Mouse (Mus musculus) urinary bladder, postnatal 25 days (tissue): ENCODE measurements around the gene Pid1.
"Not testable (repeated sequence)": the region's sequence is repeated elsewhere in the genome, so short reads cannot be mapped to it uniquely, and the experiment has no call there.

Experiments
- DNase-seq: peaks from one replicate; pipeline ENCODE4 v3.0.0; 2022; ENCODE audit warnings: low spot score

Gene Pid1

DNA sequence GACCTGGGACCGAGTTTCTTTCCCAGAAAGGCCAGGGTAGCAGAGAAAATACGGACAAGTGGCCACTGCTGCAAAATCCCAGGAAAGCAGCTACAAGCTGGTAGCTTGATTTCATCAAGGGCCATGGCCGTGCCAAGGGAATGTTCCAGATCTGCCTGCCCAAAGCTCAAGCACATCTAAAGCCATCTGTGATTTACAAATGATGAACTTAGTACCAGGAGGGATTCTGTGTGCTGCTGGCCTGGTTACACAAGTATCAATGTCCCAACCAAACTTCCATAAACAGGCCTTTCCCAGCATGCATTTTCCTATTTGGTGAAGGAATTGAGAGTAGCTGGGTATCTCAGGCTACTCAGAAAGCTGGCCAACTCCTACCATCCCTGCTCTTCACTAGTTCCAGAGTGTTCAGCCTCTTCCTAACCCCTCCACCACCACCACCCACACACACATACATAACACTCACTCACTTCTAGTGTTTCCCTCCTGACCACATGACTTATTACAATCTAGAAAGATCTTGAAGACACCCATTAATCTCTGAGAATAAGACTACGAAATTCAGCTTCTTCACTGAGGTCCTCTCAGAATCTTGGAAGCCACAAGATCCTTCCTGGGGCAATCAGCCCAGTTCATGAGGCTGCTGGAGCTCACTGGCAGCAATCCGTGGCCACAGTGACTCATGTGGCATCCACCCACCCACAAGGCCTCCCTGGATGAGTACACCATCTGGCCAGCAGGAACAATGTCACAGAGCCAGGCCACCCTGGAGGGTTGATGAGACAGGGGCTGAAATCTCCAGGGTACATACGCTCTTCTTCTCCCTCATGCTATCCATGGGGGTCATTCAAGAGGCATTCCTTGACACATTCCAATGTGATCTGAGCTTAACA is 4.1 kb downstream of the Pid1 start:
- peak; percentile 36 for DNase-seq

DNA sequence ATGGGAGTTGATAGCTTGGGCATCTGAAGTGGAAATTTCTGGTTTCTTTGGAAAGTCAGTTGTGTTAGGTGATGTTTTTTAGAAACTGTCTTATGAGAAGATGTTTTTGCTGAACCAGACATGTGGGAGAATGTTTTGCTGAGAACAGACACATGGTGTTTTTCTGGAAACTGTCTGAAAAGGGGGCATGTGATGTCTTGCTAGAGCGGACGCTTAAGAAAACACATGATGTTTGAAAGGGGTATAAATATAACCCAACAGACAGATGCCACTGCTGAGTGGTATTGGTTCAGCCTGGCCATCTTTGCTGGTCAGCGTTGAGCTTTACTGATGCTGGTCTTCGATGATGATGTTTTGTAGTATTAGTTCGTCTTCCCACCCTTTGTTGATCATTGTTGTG is 6.8 kb downstream of the Pid1 start:
- DNase-seq: no peak

DNA sequence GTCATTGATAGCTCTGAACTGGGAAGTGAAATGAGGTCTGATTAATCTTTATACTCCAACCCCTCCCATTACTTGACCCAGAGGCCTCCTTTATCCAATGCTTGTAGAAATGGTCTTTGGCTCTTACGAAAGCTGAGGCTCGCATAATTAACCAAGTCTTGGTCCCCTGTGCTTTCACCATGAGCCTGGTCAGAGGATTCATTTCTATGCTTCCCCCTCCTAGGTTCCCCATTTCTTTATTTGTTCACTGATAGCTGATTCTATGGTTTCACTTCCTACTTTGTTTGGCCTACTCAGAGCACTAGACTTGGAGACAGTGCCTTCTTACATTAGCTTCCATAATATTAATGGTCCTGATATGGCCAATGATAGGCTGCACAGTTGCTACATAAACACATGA is 13.7 kb downstream of the Pid1 start:
- no peak for DNase-seq

DNA sequence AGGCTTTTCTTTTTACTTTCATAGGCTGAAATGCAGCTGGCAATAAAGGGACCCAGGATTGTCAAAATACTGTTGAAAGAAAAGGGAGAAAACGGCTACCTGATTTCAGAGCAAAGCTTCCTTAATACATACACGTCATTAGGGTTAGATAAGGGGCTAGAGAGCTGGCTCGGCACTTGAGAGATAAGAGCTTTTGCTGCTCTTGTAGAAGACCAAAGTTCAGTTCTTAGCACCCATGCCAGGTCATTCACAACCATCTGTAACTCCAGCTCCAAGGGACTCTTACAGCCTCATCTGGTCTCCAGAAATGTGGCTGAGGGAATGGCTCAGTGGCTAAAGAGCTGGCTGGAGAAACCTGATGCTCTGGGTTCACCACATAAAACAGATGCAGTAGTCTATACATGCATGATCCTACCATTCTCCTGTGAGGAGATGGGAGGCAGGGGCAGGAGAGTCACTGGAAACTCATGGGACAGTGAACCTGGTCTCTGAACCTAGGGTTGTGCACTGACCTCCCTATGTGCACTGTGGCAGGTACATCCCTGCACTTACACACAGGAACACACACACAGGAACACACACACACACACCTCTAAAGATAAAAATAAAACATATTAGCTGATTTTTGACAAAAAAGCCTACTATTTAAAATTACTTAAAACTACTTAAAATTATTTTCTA is 16.0 kb downstream of the Pid1 start:
- DNase-seq: no peak

DNA sequence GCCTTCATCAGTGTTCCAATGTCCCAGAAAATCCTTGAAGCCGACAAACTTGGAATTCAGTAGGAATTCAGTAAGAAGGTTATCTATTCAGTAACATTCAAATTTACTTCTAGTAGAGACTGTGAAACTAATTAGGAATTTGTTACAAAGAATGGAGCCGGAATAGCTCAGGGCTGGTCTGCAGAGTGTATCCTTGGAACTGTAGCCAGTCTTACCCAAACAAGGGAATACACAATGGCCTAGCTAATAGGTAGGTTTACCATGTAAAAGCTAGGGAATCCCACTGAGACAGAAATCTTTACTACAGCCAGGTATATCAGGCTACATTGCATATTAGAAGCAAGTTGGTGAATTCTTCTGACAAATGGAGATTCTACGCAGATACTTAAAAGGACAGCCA is 31.2 kb downstream of the Pid1 start:
- DNase-seq: not testable (repeated sequence)

DNA sequence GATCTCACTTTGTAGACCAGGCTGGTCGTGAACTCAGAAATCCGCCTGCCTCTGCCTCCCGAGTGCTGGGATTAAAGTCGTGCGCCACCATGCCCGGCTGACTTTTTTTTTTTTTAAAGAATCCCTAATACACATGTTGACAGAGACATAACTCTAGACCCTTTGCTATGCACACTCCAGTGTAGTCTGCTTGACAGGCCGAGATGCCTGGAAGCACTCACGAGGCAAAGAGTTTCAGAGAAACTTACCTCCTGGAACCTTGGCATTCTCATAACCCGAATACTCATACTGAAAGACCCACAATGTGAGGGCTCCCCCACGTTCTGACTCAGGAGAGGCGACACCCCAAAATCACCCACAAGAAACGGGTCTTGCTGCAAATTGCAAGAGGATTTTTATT is 32.1 kb downstream of the Pid1 start:
- not testable (repeated sequence) for DNase-seq

DNA sequence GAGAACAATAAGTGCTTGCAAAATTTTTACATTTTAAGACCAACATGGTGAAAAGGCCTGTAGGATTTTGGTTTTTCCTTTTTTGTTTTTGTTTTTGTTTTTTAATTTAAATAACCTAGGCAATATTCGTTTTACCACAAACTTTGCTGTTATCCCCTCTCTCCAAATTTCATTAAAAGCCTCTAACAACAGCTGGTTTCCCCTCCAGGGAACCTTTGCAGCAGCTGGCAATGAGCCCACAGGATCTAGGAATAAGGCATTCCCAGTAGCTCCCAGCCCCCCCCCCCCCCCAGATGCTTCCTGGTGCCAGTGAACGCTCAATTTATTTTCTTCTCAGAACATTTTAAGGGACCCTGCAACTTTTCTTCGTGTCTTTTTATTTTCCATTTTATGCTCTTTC is 38.7 kb downstream of the Pid1 start:
- no peak for DNase-seq

DNA sequence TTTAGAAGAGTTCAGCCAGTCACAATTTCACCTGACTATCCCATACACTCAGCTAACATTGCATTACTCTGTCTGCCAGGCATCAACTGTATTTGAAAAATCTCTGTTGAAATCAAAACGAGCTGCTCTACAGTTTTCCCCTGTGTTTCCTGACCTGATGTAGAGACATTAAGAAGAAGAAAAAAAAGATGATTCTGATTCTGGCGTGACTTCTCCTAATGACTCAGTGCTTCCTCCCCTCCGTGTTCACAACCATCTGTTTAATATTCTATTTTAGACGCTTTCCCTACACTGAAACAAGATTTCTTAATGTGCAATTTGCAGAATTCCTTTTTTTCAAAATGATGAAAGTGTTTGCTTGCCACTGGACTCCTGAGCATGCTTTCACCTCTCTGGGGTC is 42.7 kb downstream of the Pid1 start:
- no peak for DNase-seq

DNA sequence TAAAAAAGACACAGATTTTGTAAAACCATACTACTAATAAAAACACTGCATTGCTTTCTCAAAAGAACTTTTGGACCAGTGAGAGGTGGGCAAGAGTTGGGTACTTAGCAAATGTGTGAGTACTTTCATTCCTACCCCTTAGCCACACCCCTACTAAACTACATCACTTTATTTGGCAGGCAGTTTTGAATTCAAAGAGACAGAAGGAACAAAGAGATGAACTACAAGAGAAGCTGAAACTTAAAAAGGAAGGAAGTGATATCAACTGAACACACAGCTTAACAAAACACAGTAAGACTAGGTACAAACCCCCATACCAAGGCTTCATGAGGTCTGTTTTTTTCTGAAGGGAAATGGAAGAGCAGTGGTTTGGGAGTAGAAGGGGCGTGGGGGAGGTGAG is 45.4 kb downstream of the Pid1 start:
- no peak for DNase-seq

DNA sequence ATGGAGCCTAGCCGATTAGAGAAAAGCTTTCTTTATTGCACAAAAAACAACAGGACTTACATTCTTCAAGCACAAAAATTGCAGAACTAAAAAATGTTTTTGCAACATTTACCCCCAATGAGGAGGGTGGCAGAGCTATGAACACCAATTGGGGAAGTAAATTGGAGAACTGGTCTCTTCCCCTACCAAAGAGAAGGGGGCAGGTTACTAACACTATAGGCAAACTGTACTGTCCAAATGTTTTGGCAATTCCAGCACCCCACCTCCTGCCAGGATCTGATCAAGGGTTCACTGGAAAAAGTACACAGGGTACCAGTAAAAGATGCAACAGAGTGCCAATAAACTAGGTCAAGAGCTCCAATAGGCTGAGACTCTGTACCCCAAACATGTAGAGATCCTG is 46.2 kb downstream of the Pid1 start:
- DNase-seq: no peak

DNA sequence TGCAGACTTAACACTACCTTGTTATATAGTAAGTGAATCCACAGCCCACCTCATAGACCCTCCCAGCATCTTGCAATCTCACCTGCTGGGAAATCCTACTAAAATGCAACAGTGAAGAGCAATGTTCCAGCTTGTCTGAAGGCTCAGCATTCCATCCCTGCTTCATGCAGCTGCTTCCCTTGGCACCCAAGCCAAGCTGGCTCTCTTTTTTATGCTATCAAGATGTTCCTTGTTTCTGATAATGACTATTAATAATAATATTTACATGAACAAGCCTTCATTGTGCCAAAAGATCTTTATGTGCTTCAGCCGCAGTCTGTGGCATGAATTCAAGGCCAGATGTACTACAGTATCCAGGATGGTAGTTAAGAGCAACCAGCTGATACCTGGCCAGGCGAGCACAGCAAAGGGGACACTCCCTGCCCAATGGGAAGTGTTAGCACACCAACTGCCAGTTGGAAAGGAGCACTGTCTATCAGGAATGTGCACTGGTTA is 54.0 kb downstream of the Pid1 start:
- no peak for DNase-seq

DNA sequence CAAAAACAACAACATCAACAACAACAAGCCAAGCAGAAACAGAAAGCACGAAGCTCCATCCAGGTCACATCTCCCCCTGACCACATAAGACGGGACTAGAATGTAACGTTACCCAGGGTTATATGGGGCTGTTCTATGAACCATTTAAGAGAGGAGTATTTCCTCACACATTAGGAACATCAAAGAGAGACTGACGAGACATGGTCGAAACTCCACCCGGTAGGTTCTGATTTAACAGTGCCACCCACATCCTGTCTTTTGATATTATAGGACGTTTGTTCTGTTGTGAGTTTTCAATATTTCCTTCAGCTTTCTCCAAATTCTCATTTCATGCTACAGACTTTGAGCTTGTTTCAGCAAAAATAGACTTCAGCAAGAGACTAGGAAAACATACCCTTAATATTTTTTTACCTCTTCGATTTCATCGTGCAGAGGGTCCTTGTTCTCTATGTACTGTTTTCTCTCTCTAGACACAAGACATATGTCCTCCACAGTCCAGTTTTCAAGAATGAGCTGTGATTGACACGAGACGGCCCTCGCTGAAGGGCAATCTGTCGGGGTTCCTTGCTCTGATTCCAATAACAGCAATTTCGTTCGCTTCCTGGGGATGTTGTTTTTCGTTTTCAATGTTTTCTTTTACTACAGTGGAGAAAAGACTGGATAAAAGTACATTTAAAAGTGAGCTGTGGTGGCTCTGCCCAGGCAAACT is 58.1 kb downstream of the Pid1 start:
- DNase-seq: no peak

DNA sequence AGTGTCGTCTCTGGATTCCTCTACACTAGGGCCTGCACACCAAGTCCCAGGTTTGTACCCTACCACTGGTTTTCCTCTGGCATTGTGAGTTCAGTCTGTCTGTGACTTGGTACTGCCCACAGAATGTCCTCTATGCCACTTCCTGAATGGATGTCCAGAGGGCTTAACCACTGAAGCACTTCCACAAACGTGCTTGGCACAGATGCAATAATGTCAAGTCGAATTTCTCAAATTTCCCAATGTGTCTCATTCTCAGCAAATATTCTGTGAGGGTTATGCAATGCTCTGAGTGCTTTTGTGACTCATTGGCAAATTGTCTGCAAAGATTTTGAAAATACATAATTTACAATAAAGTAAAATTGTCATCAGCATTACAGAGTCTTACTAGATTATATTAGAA is 61.2 kb downstream of the Pid1 start:
- DNase-seq: no peak

DNA sequence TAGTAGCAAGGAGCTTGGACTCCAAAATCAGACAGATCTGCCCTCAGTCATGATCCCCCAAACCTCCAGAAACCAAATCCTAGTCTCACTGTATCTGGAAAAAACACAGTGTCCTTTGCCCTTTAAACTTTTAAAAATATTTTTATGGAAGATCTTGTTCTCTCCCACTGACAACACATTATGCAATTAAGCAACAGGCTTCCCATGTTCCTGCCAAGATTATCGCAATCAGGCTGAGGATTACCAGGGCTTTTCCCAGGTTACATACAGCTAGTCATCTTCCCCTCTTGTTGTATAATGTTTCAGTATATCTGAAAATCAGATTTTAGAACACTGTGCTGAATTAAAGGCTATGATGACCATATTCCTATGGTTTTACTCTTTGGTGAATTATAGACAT is 64.3 kb downstream of the Pid1 start:
- no peak for DNase-seq

DNA sequence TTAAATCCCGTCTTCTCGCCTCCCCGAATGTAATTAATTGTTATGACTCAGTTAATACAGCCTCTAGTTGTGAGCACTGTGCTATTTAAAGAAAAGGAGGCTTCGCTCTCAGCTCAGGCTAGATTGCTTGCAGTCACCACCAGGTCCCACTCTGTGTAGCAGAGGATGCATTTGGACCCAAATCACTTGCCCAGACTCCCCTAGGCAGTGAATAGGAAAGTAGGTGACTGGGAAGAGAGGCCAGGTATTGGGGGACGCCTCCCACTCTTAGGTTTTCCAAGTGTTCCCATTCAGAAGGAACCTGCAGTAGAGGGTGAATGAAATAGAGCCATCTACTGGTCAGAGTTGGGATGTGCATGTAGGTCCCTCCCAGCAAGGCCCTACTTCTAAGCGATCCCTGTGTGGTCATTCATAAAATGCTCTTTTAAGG is 77.3 kb downstream of the Pid1 start:
- DNase-seq: peak; percentile 41

DNA sequence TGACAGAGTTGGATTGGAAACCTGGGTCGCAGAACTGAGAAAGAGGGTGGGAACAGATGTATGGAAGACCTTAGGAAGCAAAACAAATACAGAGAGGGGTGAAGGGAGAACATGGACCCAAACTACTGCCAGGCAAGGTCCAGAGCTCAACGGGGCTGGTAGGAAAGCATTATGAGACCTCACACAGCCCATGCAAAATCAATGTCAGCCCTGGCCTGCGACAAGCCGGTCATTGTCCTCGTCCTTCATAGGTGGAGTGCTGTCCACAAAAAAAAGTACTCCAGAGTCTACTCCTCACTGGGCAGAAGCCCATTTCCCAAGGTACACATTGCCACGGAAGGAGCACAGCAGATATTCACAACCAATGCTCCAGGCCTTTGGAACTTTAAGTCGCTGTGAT is 78.4 kb downstream of the Pid1 start:
- DNase-seq: no peak

DNA sequence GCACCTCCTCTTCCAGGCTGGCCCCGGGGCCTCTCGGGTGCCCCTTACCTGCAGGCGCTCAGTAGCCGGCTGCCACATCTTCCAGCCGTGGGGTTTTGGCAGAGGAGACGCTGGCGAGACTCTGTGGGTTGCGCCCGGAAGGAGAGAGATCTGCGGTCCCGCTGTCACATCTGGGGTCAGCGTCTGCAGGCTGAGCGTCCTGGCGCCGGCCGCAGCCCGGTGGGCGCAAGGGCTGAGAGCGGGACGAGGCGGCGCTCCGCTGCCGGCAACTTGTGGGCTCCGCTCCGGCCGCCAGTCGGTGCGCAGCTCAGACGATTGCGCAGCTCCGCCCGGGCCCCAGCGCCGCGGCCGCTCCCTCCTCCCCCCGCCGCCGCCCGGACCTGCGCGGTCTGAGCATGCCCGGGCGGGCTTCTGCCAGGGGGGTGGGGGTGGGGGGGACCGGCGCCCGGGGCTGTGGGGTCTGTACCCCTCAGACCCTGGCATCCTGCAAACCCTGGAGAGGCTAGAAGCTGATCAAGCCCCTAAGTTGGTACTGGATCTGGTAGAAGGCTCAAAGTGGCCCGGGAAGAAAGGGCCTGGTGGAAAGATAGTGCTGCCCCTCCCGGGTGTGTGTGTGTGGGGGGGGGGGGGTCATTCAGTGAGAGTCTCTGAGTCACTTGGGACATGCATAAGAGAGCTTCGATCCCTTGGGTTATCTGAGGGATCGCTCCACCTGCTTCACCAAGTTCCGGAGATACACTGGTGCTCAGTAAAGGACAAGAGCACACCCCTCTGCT is 79.5 kb downstream of the Pid1 start:
- peak; percentile 58 for DNase-seq

DNA sequence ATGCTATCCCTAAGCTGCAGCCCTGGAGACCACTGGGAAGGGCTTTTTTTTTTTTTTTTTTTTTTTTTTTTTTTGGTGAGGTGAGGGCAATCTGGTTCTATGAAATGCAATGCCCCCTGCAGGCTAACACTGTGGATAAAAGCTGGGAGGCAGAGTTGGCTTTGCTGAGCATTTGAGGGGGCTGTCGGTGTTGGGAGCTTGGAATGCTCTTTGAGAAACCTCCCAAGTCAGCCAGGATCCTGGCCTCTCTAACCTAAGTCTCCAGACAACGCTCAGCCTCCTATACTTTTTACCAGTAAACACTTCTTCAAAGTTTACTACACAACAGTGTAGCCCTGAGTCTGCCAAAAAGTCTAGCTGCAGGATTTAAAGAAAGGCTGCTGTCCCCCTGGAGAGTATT is 80.9 kb downstream of the Pid1 start:
- no peak for DNase-seq

DNA sequence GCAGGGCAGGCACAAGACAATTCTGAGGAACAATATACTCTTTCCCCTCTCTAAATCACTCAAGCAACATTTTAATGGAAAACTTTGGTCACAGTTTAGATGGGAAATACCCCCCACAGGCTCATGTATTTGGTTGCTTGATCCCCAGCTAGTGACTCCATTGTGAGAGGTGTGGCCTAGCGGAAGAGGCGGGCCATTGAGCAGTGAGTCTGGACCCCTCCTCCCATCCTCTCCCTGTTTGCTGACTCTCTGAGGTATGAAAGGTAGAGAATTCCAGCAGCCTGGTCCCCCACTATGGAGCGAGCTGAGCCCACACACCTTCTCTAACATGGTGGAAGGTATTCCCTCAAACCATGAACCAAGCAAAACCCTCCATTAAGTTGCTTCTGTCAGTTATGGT is 83.8 kb downstream of the Pid1 start:
- no peak for DNase-seq

DNA sequence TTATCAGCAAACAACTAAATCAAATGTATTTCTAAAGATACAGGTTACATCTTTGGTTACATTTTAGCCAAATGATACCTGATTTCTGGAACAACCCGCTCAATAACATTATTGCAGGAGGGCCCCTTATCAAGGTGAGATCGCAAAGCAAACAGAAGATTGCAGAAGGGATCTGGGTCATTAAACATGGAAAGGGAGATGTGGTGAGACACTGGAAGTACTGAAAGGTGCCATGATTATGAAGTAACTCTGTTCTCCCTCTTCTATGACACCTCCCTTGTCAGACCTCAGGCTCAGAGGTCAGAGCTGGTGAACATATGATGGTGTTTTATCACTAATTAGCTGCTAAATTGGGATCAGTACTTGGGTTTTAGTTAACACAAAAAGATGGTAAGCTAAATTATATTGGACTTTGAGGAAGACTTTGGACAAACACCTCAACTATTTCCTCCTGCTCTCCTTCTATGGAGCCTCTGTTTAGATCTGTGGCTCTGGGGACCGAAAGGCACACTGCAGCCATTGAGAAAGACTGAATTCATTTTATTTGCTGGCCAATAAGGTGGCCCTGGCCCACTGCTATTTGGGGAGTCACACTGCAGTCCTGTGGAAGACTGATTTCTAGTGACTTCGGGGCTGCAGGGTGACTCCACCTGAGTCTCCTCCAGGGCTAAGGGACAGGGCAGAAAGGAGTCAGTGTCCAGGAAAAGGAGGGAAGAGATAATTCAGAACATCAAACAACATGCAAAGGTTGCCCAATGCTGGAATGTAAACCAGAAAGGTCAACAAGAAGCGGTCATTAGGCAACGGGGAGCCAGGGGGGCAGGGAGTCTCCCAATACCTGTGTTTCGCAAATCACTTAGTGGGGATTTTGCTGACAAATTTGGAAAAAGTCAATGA is 85.4 kb downstream of the Pid1 start:
- no peak for DNase-seq

DNA sequence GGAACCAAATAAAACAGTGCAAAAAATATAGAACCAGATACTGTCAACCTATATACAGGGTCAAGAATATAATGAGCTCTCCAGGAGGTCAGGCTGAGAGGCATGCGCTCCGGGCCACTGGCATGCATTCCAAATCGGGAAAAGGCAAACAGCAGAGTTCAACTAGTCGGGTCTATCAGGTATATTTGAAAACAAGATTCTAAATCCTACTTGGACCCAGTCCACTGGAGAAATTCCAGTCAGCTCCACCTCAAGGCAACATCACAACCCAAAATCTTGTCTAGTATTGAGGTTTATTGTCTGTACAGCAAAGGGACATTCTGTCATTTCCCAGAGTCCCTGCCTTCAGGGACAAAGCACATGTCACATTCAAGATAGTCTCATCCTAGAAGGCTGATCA is 91.0 kb downstream of the Pid1 start:
- no peak for DNase-seq
